Mouse (Mus musculus) left cerebral cortex, postnatal 14 days (tissue): ENCODE results near the gene Gm21093. TPM values are rescaled to one million over a fixed set of nuclear protein-coding genes. Genes with fewer than 3 reads are reported as not detected.
"Not testable (repeated sequence)": the region's sequence is repeated elsewhere in the genome, so short reads cannot be mapped to it uniquely, and the experiment has no call there.

Experiments used
- DNase-seq, 2 experiments: peaks; one replicate each; pipeline ENCODE4 v3.0.0; 2021 to 2022; ENCODE audit warnings: low spot score in 2 of 2, mixed read lengths in 1 of 2
- intact Hi-C: fragments of 180-260 bp; cut with DNase I; formaldehyde crosslinking; loops from one replicate; pipeline ENCODE4 v1.15.1; 2025
- long read RNA-seq, 2 experiments: library from polyadenylated mRNA; stranded (forward); transcript quantifications; one replicate each; pipeline ENCODE4 v2.0.0; 2021
- total RNA-seq, 2 experiments: library from RNA; stranded (reverse); gene quantifications; 2 replicates each; pipeline ENCODE4 v1.2.3; 2021

Gm21093 gene
- total RNA-seq: 1 to 10 TPM; 6.0 to 8.5 TPM
- long read RNA-seq, experiment 1, partial matches to known transcripts: 0 of 4 reads
- long read RNA-seq, experiment 1, other reads (novel, unspliced or antisense): 3 of 4 reads
- long read RNA-seq, experiment 2, partial matches to known transcripts: 1 of 5 reads
- long read RNA-seq, experiment 2, other reads (novel, unspliced or antisense): 4 of 5 reads

DNA sequence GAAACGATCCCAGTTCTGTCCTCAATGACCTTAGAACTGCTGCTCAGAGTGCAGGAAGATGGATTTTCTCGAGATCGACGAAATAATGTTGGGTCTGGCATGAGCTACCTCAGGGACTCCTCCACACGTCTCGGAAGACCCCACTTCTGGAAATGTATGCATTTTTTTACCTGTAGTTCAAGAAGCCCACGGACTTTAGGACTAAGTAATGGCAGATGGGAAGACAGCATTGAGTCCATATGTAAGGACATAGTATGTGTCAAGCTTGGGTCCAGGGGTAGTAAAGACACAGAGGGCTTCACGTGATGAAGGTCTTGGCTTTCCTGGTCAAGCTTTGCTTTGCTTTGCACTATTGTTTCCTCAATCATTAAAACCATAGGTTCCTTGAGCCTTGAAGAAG, at the start of gene Gm21093:
Gm21093 (minus strand) TSS at position 101 of the 400 bp plus-strand sequence.
- DNase-seq, intact Hi-C loops: not testable (repeated sequence)

Other genes starting within 250 kb of the Gm21093 start
- not detected for gene Gm21541, start 131.1 kb downstream of the Gm21093 start, total RNA-seq
- gene Gm20878, start 93.2 kb downstream of the Gm21093 start, total RNA-seq: 10 to 100 TPM; 55.9 to 61.7 TPM
- 1 to 10 TPM; 5.1 to 6.1 TPM for gene Fam205a4, start 68.7 kb downstream of the Gm21093 start, total RNA-seq
- gene Gm3893, start 56.5 kb upstream of the Gm21093 start, total RNA-seq: not detected
- gene Gm13304, start 80.1 kb upstream of the Gm21093 start, total RNA-seq: 10 to 100 TPM; 23.3 to 29.3 TPM
- 10 to 100 TPM; 30.9 to 68.6 TPM for gene Gm13306, start 118.7 kb upstream of the Gm21093 start, total RNA-seq
- gene Gm13305, start 133.9 kb upstream of the Gm21093 start, total RNA-seq: 1 to 10 TPM; 1.0 to 1.4 TPM
- gene Gm10600, start 205.9 kb upstream of the Gm21093 start, total RNA-seq: 10 to 100 TPM in 1 of 2 experiments, 1 to 10 TPM in 1; 7.9 to 15.5 TPM
- gene Ccl21b, start 221.0 kb upstream of the Gm21093 start, total RNA-seq: not detected